Mouse (Mus musculus): ENCODE data around the gene Arntl.
A peak's percentile ranks its signal among the peaks of the same experiment; 100 is the strongest.

Gene Arntl

GRCm38 (mm10) chr7:113285405-113285804 lies 78.1 kb downstream of the Arntl start:
- no peak for DNase-seq (ENCODE audit: extremely low spot score, low spot score)

DNA sequence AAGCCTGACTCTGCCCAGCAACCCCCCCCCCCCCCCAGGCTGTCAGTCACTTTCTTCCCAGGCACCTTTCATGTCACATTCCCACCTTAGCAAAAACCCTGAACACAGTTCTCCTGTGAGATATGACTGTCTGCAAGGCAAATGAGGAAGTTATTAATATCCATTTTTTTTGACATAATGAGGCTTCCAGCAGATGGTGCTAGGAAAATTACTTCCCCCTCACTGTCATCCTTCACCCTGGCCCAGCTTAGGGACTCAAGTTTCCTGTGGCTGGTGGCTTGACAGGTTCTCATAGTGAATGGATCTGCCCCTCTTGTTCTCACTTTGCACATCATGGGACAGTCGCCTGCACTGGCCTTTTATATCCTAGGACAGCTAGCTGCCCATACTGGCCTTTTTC lies 81.9 kb downstream of the Arntl start:
- DNase-seq (ENCODE audit: extremely low spot score, low spot score) = no peak

- no peak for DNase-seq (ENCODE audit: extremely low spot score, low spot score)
These were observed 84.5 kb downstream of the Arntl start for GRCm38 (mm10) chr7:113291741-113292140.

DNA sequence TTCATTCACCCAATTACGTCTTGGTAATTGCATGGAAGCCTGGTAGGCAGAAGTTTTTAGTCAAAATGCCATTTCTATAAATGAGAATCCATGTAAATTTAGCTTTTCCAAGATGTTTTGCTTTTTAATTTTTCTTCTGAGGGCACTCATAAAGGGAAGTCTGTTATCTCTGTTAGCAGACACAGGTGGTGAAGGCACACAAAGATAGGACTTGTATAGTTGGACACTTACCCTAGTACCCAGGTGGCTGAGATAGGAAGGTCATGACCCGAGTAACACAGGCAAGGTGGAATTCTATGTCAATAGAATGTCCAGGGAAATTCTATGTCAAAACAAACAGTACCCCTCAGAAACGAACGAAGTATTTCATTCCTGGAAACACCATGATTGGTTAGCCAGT lies 84.9 kb downstream of the Arntl start:
- no peak for DNase-seq (ENCODE audit: extremely low spot score, low spot score)

GRCm38 (mm10) chr7:113294598-113294997 lies 87.3 kb downstream of the Arntl start:
- DNase-seq (ENCODE audit: extremely low spot score, low spot score) = no peak

GRCm38 (mm10) chr7:113295077-113295890 lies 88.0 kb downstream of the Arntl start:
- DNase-seq (ENCODE audit: extremely low spot score, low spot score) = peak; percentile 52

DNA sequence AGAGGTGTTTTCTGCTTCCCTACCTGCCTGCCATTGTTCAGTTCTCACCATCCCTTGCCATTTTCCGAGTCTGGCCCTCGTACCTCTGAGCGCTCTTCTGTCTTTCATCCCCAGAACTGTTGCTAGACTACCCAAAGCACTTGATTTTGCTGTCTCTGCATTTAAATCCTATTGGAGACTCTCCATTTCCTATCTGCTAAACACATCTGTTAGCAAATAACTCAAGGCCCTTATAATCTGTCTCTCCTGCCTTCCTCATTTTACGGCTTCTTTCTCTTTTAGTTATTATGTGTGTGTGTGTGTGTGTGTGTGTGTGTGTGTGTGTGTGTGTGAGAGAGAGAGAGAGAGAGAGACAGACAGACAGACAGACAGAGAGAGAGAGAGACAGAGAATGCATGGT lies 90.5 kb downstream of the Arntl start:
- no peak for DNase-seq (ENCODE audit: extremely low spot score, low spot score)

DNA sequence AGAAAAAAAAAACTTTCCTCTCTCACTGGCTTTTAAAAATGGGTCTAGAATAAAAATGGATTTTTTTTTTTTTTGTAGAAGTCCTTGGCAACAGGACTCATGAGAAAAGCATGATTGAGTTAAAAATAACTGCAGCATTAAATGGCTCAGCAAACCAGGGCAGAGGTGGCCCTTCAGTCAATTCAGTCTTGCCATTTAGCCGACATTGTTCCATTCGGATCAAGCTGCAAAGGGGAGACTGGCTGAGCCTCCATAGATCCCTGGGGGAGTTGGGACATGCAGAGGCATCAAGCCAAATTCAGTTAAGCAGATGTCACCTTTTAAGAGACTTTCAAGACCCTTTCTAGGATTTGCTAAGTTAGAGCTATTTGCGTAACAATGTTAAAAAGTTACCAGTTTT lies 102.9 kb downstream of the Arntl start:
- no peak for DNase-seq (ENCODE audit: extremely low spot score, low spot score)

DNA sequence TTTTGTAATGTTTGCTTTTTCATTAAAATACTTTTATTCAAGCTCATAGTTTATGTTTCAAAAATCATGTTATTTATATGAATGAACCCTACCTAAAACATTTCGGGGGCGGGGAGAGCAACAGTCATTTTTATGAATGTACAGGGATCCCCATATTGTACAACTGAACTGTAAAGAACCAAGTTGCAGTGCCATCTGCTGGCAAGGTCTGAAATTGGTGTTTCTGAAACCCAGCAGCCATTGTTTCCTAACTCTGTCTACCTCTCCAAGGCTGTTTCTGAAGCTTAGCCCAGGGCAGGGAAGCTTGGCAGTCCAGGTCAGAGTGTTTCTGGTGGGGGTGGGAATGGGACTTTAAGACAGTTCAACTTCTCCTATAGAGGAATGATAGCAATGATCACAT lies 104.5 kb downstream of the Arntl start:
- peak; percentile 51 for DNase-seq (ENCODE audit: extremely low spot score, low spot score)

DNA sequence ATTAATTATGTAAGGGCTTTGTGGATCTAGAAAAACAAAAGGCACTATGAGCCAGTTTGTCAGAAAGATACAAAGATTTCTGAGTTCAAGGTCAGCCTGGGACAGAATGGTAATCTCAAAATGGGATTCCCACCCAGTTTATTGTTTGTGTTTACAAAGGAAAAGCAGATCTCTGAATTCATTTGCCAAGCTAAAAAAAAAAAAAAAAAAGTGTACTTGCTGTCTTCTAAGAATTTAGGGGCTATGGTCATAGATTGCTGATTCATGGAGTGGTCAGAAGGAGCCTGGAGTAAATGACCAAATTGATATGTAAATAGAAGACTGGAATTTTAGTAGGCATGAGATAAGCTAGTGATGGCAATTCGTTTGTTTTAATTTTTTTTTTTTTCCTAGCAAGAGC lies 112.9 kb downstream of the Arntl start:
- no peak for DNase-seq (ENCODE audit: extremely low spot score, low spot score)

DNA sequence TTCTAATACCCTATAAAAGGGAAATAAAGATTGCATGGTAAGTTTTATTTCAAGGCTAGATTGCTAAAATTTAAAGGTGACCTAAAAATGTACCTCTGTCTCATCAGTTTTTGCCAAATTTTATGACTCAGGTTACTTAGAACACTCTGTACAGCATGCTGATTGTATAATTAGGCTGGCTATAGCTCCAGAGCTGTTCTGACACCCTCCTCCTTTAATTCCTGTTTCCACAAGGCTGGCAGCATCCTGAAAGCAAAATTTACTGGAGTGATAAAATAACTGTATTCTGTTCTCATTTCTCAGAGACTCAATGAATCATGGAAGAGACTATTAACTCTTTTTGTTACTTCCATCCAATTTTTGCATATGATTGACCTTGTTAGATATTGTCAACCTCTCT lies 126.8 kb downstream of the Arntl start:
- DNase-seq (ENCODE audit: extremely low spot score, low spot score) = no peak

GRCm38 (mm10) chr7:113335250-113335649 lies 128.0 kb downstream of the Arntl start:
- no peak for DNase-seq (ENCODE audit: extremely low spot score, low spot score)

- no peak for DNase-seq (ENCODE audit: extremely low spot score, low spot score)
These were observed 140.0 kb downstream of the Arntl start for GRCm38 (mm10) chr7:113347271-113347670.

- no peak for DNase-seq (ENCODE audit: extremely low spot score, low spot score)
These were observed 140.4 kb downstream of the Arntl start for GRCm38 (mm10) chr7:113347694-113348093.

DNA sequence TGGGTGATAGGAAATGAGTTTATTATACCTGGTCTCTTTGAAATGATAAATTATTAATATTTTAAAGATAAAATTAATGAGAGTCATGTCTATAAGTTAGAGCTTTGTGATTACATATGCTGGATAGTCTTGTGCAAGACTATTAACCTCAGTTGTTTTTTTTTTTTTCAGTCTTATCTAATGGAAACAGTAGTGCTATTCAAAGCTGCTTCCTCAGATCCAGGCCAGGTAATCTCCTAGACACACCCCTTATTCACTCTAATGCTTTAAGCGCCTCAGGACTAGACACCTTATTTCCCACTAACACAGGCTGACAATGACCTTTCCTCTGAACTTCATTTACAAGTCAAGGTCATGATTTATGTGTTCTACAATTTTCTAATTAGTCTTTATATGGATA lies 141.8 kb downstream of the Arntl start:
- no peak for DNase-seq (ENCODE audit: extremely low spot score, low spot score)

All from neural tube, embryonic 10.5 days (tissue).